Mouse (Mus musculus) right cerebral cortex, postnatal 10 days (tissue): ENCODE data around the gene Stard5.

Source experiments
- DNase-seq, 2 experiments: peaks; one replicate each; pipeline ENCODE4 v3.0.0; 2021; ENCODE audit warnings: low spot score in 2 of 2

Gene Stard5

GRCm38 (mm10) chr7:83631828-83632681, at the start of gene Stard5:
TSS of gene Stard5 (plus strand) at chr7:83631959.
- peak; percentile 93 for DNase-seq

- DNase-seq = peak; percentile 71 to 81
Measured at GRCm38 (mm10) chr7:83584639-83585471, 46.9 kb upstream of the Stard5 start, which contains the start of gene Tmc3. TSS of gene Tmc3 (plus strand) at chr7:83584927.

- DNase-seq = no peak
Measured at GRCm38 (mm10) chr7:83594056-83594455, 37.7 kb upstream of the Stard5 start.

GRCm38 (mm10) chr7:83597063-83597462, 34.7 kb upstream of the Stard5 start:
- DNase-seq = no peak

GRCm38 (mm10) chr7:83598997-83599912, 32.5 kb upstream of the Stard5 start:
- DNase-seq = no peak

GRCm38 (mm10) chr7:83599913-83600286, 31.9 kb upstream of the Stard5 start:
- peak in 1 of 2 experiments; percentile 48 for DNase-seq

GRCm38 (mm10) chr7:83604180-83604944, 27.4 kb upstream of the Stard5 start:
- no peak for DNase-seq

- no peak for DNase-seq
Measured at GRCm38 (mm10) chr7:83606796-83607195, 25.0 kb upstream of the Stard5 start.

- no peak for DNase-seq
Measured at GRCm38 (mm10) chr7:83609891-83610290, 21.9 kb upstream of the Stard5 start.

- no peak for DNase-seq
Measured at GRCm38 (mm10) chr7:83611886-83612285, 19.9 kb upstream of the Stard5 start.

GRCm38 (mm10) chr7:83615272-83615671, 16.5 kb upstream of the Stard5 start:
- DNase-seq = peak in 1 of 2 experiments; percentile 34

- no peak for DNase-seq
Measured at GRCm38 (mm10) chr7:83615815-83616214, 15.9 kb upstream of the Stard5 start.

GRCm38 (mm10) chr7:83616268-83616667, 15.5 kb upstream of the Stard5 start:
- no peak for DNase-seq

- DNase-seq = no peak
Measured at GRCm38 (mm10) chr7:83618709-83619108, 13.1 kb upstream of the Stard5 start.

- DNase-seq = no peak
Measured at GRCm38 (mm10) chr7:83622582-83622981, 9.2 kb upstream of the Stard5 start.

- no peak for DNase-seq
Measured at GRCm38 (mm10) chr7:83624065-83624464, 7.7 kb upstream of the Stard5 start.

- DNase-seq = no peak
Measured at GRCm38 (mm10) chr7:83626557-83627257, 5.1 kb upstream of the Stard5 start.

GRCm38 (mm10) chr7:83627369-83627768, 4.4 kb upstream of the Stard5 start:
- no peak for DNase-seq

- no peak for DNase-seq
Measured at GRCm38 (mm10) chr7:83631073-83631827, 509 bp upstream of the Stard5 start.
